Mouse (Mus musculus): ENCODE data around the gene Pcdh9.

DNA sequence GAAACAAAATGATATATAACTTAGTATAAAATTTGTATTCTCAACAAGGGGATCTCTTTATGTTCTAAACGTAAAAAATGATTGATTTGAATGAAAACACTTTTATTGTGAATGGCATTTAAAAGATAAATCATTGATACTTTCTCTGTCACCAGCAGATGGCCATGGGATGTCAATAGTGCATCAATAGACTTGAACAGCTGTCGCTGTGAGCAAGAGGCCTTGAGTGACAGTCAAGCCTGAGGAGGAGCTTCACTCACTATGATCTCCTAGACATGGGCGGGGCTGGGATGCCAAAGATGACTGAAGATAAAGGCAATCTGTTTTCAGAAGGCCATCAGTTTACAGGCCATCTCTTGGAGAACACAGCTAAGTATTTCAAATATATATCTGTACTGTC is 650.2 kb downstream of the Pcdh9 start:
- no peak for TF ChIP-seq CTCF (conservative IDR thresholded peaks at IDR 0.05; ENCODE audit: insufficient read depth, insufficient read length, low read depth, low read length)
- no peak for TF ChIP-seq POLR2A (IDR thresholded peaks at IDR 0.05; ENCODE audit: low read depth, low read length)
